Mouse (Mus musculus) bone marrow, adult 2 months (tissue): ENCODE data around the gene Pde4dip. TPM values are rescaled to one million over a fixed set of nuclear protein-coding genes. Genes with fewer than 3 reads are reported as not detected.
A peak's percentile ranks its signal among the peaks of the same experiment; 100 is the strongest.

Source experiments
- H3K27ac ChIP-seq: fragments of 200-500 bp; 2 replicates; pipeline ENCODE4 v1.5.1; 2012; ENCODE audit warnings: low read depth, mild to moderate bottlenecking, control low read depth, inconsistent platforms, low read length; ENCODE audit not compliant: control insufficient read depth, poor library complexity, insufficient read depth
- H3K4me1 ChIP-seq: fragments of 200-500 bp; 2 replicates; pipeline ENCODE4 v1.6.1; 2011; ENCODE audit warnings: low read length; ENCODE audit not compliant: control insufficient read depth, insufficient read depth
- H3K4me3 ChIP-seq: fragments of 200-500 bp; replicated peaks from 2 replicates; pipeline ENCODE3; 2011; ENCODE audit warnings: mild to moderate bottlenecking, low read depth, low read length, control low read depth; ENCODE audit not compliant: control insufficient read depth
- CTCF ChIP-seq: fragments of 200-500 bp; IDR thresholded peaks from 2 replicates; pipeline ENCODE4 v1.5.1; 2011; ENCODE audit warnings: low read length, control low read depth; ENCODE audit not compliant: control insufficient read depth, insufficient read depth
- POLR2A ChIP-seq: fragments of 200-500 bp; IDR thresholded peaks from 2 replicates; pipeline ENCODE4 v1.6.1; 2011; ENCODE audit warnings: low read depth, mild to moderate bottlenecking, control low read depth, low read length, borderline replicate concordance; ENCODE audit not compliant: control insufficient read depth
- WGBS: fragments of 180-500 bp; shearing (Covaris S2); methylation state at CpG from one replicate; pipeline ENCODE4 v1.1.7; 2018; 5-methylcytosine and 5-hydroxymethylcytosine counted together
- polyA plus RNA-seq: library from polyadenylated mRNA; stranded (reverse); fragments of >200 nt; gene quantifications from 2 replicates; pipeline ENCODE4 v1.2.4, GENCODE M21; 2011; ENCODE audit warnings: low replicate concordance; ENCODE audit not compliant: missing spikeins, insufficient read depth, insufficient read length

Pde4dip gene
- polyA plus RNA-seq, 1 experiment, result 7.5 TPM

DNA sequence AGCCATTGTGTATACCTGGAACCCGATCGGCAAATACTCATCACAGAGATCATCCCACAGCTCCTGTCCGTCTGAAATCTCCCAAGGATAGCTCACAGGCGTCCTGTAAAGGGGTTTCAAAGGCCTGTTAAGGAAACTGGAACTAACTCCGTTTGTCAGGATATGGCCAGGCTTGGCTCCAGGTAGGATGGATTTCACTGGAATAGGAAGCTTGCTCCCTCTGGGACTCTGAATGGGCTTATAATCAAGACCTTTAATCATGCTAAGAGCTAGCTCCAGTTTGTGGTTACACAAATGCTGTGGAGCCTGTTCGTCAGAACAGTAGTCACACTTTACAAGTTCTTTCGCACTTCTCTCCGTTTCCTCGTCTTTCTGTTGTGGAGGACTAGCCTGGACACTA lies 122.0 kb downstream of the Pde4dip start:
- no peak overlapping the region for H3K27ac ChIP-seq
- peaks cover 2% of the 10 kb centered on the region; the same call in 1 of the 2 replicates for H3K4me1 ChIP-seq
- H3K4me3 ChIP-seq, result peak overlapping the region; percentile 84
- TF ChIP-seq POLR2A, result no peak
- no peak for TF ChIP-seq CTCF
- WGBS, result 68% methylated on average over 9 of the region's 9 CpGs

DNA sequence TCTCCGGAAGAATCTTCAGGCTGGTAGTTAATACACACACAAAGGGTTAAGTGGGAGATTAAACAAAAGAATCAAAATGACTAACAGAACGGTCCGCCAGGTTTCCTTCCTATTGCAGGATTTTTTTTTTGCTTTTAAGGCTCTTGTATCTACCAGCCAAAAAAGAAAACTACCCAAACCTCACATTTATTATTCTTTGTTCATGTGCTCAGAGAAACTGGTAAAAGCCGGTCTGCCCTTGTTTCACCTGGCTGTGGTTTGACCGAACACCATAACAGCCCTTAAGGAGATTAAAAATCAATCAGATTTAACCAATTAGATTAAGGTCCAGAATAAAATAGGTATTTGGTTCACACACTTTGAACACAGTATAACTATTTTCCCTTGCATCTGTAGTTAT lies 124.4 kb downstream of the Pde4dip start:
- 77% methylated on average over 5 of the region's 5 CpGs for WGBS
- Histone ChIP-seq H3K4me3 (no peak overlapping the region), H3K4me1 (peaks cover 2% of the 10 kb centered on the region; the same call in 1 of the 2 replicates), H3K27ac (no peak overlapping the region)
- TF ChIP-seq POLR2A (no peak), CTCF (no peak)

DNA sequence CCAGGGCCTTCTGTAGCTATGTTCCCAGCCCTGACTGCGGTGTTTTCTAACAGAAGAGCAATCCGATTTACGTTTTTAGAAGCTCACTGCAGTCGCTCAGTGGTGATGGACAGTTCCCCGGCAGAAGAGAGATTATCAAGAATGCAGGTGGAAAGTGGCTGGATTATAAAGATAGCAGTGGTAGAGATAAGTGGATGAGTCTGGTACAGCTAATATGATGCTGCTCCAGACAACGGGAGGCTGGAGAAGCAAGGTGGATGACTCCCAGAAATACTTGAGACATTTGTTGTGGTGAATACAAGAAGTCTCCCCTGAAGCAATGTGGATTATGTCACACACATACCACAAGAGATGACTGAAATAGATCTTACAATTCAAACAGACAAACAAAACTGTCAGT lies 126.6 kb downstream of the Pde4dip start:
- H3K4me3 ChIP-seq, result no peak overlapping the region
- no peak for TF ChIP-seq POLR2A
- 67% methylated on average over 6 of the region's 6 CpGs for WGBS
- peaks cover 2% of the 10 kb centered on the region; the same call in 1 of the 2 replicates for H3K4me1 ChIP-seq
- no peak overlapping the region for H3K27ac ChIP-seq

DNA sequence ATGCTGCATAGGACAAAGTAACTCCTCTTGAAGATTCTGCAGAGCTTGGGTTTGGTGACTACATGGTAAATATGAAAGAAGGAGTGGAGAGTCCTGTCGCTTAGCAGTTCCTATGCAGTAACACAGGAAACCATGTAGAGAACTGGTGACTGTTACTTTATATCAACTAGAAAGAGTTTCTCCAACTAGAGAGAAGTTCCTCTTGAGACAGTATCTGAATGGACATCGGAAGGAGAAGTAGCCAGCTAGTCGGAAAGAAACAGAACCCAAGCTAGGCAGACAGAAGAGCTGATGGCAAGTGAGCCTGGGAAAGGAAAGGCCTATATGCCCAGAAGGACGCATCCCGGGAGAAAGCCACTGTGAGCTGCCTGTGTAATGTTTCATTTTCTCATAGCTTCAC lies 127.3 kb downstream of the Pde4dip start:
- H3K4me1 ChIP-seq, result peaks cover 2% of the 10 kb centered on the region; the same call in 1 of the 2 replicates
- no peak overlapping the region for H3K4me3 ChIP-seq
- H3K27ac ChIP-seq, result no peak overlapping the region
- 50% methylated on average over 5 of the region's 5 CpGs for WGBS
- no peak for TF ChIP-seq POLR2A
- TF ChIP-seq CTCF, result no peak

DNA sequence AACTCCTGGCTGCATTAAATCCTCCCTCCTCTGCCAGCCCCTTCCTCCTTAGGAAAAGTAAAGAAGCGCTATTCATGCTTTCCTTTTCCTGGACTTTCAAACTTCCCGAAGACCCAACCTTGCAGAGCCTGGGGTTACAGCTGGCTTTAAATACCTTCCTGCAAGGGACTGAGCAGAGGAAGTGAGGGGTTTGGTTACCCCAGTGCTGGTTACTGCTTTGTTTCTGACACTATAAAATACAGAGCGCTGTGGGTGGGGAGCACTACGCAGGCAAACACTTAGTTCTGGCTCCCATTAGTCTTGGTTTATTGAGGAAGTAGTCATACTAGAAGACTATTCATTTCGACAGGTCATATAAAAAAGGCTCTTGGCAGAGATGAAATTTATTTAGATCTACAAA lies 128.7 kb downstream of the Pde4dip start:
- Histone ChIP-seq H3K4me1 (peaks cover 2% of the 10 kb centered on the region; the same call in 1 of the 2 replicates), H3K27ac (no peak overlapping the region), H3K4me3 (no peak overlapping the region)
- 56% methylated on average over 5 of the region's 5 CpGs for WGBS
- TF ChIP-seq POLR2A (no peak), CTCF (no peak)

DNA sequence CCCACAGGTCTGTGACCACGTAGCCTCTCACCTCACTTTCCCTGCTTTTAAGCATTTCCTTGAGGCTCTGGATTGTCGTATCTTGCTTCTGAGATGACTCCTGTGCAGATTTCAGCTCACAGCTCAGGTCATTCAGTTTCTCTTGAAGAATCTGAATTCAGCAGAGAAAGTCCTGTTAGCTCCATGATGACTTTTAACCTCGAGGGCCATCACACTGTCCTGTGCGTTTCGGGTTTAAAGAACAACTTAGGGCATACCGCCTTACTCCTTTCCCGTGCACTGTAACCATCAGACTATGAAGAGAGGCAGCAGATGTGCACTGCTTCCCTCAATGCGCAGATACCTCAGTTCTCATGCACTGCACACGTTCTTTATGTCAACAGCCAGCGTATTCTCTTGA lies 131.0 kb downstream of the Pde4dip start:
- peaks cover 2% of the 10 kb centered on the region; the same call in 1 of the 2 replicates for H3K4me1 ChIP-seq
- WGBS, result 84% methylated on average over 10 of the region's 10 CpGs
- TF ChIP-seq POLR2A, result no peak
- no peak for TF ChIP-seq CTCF
- H3K4me3 ChIP-seq, result no peak overlapping the region
- H3K27ac ChIP-seq, result no peak overlapping the region

DNA sequence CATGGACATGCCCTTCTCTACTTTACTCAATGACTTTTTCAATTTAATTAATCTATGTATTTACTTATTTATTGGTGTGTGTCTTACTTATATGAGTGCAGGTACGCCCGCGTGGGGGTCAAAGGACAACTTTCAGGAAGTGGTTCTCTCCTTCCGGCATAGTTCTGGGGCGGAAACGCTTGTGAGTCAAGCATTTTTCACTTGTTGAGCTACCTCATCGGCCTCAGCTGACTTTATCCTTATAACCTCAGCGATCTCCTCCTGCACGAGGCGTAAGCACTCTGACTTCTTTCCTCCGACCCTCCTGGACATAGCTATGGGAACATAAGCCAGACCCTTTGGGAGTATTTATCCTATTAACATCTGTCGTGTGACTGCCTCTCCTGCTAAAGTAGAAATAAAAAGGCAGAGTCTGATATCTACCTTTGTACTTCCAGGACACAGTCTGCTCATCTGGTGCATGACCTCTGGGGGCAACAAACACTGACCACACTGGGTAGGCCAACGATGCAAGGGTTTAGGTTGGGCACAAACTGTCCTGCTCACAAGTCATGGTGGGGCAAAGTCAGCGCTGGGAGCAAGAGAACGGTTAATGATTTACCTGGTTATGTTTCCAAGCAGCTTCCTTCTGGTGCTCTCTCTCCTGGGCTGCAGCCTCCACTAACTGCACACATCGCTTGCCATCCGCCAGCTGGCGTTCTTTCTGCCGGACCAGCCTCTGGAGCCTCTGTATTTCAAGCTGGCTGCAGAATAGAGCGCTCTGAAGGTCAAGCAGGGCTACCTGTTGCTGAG lies 132.0 kb downstream of the Pde4dip start:
- H3K27ac ChIP-seq, result no peak overlapping the region
- no peaks in the 10 kb centered on the region for H3K4me1 ChIP-seq
- no peak overlapping the region for H3K4me3 ChIP-seq
- no peak for TF ChIP-seq CTCF
- TF ChIP-seq POLR2A, result no peak
- WGBS, result 85% methylated on average over 20 of the region's 20 CpGs

DNA sequence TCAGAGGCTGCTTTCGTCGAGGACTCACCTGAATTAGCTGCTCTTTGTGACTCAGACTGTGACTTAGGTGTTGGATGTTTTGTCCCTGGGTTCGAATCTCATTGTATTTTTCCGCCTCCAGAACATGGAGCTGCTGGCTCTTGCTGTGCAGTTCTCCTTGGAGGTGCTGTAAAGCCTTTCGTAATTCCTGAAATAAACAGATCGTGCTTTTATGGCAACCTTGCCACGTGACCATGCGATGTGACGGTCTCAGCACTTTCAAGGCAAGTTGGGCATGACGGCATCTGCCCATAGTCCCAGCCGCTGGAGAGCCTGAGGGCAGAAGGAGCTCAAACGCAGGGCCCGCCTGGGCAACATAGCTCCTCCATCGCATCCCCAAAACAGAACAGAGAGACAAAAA lies 133.1 kb downstream of the Pde4dip start:
- Histone ChIP-seq H3K27ac (no peak overlapping the region), H3K4me3 (no peak overlapping the region), H3K4me1 (no peaks in the 10 kb centered on the region)
- WGBS, result 85% methylated on average over 14 of the region's 14 CpGs
- TF ChIP-seq CTCF, result no peak
- TF ChIP-seq POLR2A, result no peak

DNA sequence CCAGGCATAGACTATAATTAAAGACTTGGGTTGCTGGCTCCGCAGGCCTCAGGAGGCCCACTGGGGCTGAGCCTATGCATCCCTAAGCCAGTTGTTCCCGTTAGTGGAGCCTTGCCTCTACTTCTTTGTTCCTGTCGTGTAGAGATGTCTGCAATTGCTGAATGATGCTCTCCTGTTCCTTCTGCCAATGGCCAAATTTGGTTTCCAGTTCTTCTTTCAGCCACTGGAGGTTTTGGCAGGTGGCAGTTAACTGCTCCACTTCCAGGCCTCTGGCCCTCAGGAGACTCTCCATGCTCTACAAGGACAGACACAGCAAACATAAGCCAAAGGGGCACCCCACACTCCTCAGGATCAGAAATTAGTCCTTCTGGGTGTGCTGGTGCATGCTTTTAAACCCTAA lies 135.6 kb downstream of the Pde4dip start:
- no peak for TF ChIP-seq CTCF
- no peak for TF ChIP-seq POLR2A
- no peak overlapping the region for H3K27ac ChIP-seq
- whole genome bisulfite sequencing, result 72% methylated on average over 3 of the region's 3 CpGs

DNA sequence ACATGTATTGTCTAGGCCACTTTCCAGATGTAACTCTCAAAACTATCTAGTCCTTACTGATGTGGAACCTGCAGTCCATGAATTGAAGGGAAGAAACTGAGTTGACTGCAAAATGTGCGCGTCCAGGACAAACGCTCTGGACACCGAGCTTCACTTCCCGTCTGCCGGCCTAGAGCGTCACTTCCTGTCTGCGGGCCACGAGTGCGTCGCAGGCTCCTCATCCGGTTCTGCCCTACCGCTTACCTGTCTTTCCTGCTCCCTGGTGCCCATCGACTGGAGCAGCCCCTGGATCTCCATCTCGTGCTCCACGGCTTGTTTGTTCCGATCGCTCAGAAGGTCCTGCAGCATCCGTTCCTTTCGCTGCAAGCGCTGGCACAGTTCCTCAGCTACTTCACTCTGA lies 136.9 kb downstream of the Pde4dip start:
- Histone ChIP-seq H3K27ac (no peak overlapping the region), H3K4me1 (no peaks in the 10 kb centered on the region), H3K4me3 (no peak overlapping the region)
- WGBS, result 88% methylated on average over 21 of the region's 21 CpGs
- TF ChIP-seq CTCF (no peak), POLR2A (no peak)

More for the DNA sequence above, 135.6 kb downstream of the Pde4dip start:
- Histone ChIP-seq H3K4me3 (no peak overlapping the region), H3K4me1 (no peaks in the 10 kb centered on the region)
